Mouse (Mus musculus) gastrocnemius, postnatal 10 days (tissue): ENCODE results near the gene Crcp. TPM values are rescaled to one million over a fixed set of nuclear protein-coding genes. Genes with fewer than 3 reads are reported as not detected.
A peak's percentile ranks its signal among the peaks of the same experiment; 100 is the strongest.

Experiments
- DNase-seq: peaks from one replicate; pipeline ENCODE4 v3.0.0; 2021; ENCODE audit warnings: mixed read lengths
- long read RNA-seq, 2 experiments: library from polyadenylated mRNA; stranded (forward); transcript quantifications; one replicate each; pipeline ENCODE4 v2.0.0; 2021
- total RNA-seq, 2 experiments: library from RNA; stranded (reverse); gene quantifications; 2 replicates each; pipeline ENCODE4 v1.2.3; 2021

Gene Crcp
- total RNA-seq, result 10 to 100 TPM; 14.5 to 16.5 TPM
- long read RNA-seq, experiment 1, transcript Crcp-201 (6 exons, 1,492 nt), result major isoform, 10 of 14 reads
- long read RNA-seq, experiment 1, partial matches to known transcripts, result 0 of 14 reads
- long read RNA-seq, experiment 1, other reads (novel, unspliced or antisense), result 3 of 14 reads
- long read RNA-seq, experiment 2, transcript Crcp-201 (6 exons, 1,492 nt), result major isoform, 18 of 25 reads
- long read RNA-seq, experiment 2, transcript Crcp-202 (6 exons, 669 nt), result minor isoform, 5 of 25 reads
- long read RNA-seq, experiment 2, partial matches to known transcripts, result 0 of 25 reads
- long read RNA-seq, experiment 2, other reads (novel, unspliced or antisense), result 2 of 25 reads

DNA sequence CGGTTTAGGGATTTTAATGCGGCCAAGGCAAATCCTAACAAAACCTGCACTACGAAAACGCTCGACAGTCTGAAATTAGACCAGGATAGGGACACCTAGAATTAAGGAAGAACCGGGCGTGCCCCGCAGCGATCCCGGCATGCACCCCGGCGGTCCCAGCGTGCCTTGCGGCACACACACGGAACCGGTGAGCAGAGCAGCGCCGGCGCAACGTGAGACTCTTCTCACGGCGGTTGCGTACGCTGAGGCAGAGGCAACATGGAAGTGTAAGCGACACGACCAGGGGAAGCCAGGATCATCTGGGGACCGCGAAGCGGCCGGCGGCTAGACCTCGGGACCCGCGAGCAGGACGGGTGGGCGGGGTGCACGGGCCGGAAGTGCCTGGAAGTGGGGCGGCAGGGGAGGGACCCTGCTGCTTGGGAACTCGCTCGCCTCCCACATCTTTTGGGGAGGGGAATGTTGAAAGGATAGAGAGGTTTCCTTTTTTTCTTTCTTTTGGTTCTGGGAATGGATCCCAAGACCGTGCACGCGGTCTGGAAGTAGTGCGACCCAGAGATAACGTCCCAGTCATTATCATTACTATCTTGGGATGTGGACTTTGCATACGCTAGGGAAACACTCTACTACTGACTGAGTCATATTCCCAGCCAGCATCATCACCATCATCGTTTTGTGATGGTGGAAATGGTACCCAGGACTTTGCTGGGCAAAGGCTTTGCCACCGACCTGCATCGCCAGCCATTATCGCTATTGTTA, at the start of gene Crcp, which contains the start of gene Asl:
Gene Crcp, plus strand, starts transcription at position 149 of the 756 bp plus-strand sequence.
Gene Asl, minus strand, starts transcription at position 106 of the 756 bp plus-strand sequence.
- peak; percentile 82 for DNase-seq

- DNase-seq, result no peak
These were observed 48.9 kb upstream of the Crcp start for GRCm38 (mm10) chr5:129980216-129980615.

DNA sequence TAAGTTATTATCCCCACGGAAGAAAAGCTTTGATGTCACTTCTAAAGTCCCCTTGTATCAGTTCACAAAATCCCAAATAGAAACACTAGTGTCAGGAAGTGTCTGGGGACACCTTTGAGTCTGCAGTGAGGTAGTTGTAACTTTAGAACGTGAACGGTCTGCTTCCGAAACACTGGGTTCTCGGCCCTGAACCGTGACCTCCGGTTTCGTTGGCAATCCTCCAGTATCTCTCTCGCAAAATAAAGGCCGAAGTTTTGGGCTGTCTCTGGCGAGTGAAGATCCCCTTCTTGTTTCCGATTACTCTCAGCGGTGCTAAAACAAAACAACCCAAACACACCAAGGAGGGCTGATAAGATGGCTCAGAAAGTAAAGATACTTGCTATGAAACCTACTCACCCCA, 39.7 kb upstream of the Crcp start:
- no peak for DNase-seq

DNA sequence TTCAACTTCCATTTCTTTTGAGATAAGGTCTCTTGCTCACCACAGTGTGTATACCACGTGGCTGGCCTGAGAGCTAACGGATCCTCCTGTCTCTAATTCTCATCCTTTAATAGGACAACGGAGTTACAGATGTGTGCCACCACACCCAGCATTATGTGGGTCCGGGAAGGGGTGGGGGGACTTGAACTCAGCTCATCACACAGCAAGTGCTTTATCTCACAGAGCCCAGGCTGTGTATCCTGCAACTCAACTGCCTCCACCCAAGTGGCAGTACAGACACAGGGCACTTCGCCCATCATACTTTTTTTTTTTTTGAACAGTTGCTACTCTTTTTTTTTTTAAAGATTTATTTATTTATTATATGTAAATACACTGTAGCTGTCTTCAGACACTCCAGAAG, 37.2 kb upstream of the Crcp start:
- DNase-seq, result no peak

GRCm38 (mm10) chr5:129993374-129993773, 35.7 kb upstream of the Crcp start:
- DNase-seq, result no peak

DNA sequence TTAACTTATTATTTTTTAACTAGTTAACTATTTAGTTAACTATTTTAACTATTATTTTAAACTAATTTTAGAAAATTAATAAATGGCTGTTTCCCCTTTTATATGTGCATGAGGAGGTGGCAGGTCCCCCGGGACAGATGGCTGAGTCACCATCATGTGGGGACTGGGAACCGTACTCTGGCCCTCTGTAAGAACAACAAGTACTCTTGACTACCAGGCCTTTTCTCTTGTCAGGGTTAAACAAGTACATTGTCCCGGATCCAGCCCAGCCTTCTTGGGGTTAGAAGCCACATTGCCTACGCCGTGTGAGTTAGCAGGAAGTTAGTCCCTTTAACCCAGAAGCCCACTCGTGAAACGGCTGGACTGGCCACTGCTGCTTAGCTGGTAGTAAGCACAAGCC, 34.1 kb upstream of the Crcp start:
- no peak for DNase-seq

- DNase-seq, result no peak
These were observed 31.4 kb upstream of the Crcp start for GRCm38 (mm10) chr5:129997700-129998099.

DNA sequence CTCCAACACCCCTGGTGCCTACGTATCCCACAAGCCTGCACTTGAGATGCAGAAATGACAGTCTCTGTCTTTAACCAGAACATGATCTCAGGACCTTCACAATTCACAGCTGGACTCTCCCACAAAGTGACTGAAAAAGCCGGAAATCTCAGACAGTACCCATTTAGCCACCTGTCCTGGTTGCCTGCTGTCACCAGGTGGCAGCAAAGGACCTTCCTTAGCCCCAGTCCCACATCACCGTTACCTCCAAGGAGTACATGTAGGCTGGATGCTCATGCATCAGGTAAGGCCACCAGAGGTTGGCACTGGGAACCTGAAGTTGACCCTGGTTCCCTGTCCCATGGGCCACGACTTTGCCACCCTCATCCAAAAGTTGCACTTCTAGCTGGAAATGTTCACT, 30.0 kb upstream of the Crcp start:
- DNase-seq, result peak; percentile 48

GRCm38 (mm10) chr5:130000735-130001134, 28.4 kb upstream of the Crcp start:
- DNase-seq, result no peak

GRCm38 (mm10) chr5:130001356-130001987, 27.6 kb upstream of the Crcp start:
- DNase-seq, result no peak

DNA sequence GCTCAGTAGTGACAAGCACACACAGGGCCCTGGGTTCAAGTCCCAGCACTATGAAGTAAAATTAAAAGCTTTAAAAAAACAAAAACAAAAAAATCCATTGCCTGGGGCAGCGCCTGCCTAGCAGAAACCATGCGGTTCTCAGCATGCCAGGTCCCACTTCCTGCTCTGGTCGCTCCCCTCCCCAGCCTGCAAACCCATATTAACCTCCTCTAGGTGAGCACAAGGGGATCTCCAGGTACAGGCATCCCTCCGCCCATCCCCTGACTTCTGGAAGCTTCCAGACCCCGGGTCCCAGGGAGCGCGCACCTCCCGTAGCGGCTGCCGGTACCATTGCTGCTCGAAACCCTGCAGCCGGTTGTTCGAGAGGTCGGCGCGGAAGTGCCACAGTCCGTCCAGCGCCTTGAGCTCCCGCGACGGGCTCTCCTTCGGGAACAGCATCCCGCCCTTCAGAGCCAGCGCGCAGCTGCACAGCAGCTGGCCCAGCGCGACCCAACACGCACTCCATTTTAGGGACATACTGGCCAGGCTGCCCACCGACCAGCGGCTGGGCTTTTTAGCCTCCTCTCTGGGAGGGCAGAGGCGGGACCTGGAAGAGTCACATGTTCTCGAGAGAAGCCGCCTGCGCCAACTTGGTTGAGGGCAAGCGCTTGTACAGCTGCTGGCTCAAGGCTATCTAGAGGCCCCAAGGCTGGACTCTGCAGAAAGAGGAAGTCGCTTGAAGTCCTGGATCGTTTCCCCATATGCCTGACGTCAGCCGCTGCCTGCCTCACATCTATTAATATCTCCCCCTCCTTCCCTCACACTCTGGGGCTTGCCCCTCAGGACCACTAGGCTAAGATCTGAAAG, 26.6 kb upstream of the Crcp start, which contains the start of gene Gusb:
Gene Gusb, minus strand, starts transcription at position 749 of the 846 bp plus-strand sequence.
- peak; percentile 78 for DNase-seq

DNA sequence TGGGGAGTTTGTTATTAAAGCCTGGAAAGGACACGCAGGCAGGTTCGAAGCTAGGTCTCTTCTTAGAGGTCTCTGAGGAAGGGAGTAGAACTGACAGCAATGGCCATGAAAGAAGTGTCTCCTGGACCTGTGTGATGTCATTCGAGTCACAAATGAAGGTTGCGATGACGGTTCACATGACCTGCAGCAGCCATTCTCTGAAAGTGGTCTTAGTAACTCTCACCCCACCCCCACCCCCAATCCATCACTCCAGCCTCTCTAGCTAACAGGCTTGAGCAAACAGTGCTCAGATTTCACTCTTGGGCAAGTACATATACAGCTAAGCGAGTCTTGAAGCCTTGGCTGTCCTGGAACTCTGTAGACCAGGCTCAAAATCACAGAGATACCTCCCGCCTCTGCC, 25.9 kb upstream of the Crcp start:
- no peak for DNase-seq

DNA sequence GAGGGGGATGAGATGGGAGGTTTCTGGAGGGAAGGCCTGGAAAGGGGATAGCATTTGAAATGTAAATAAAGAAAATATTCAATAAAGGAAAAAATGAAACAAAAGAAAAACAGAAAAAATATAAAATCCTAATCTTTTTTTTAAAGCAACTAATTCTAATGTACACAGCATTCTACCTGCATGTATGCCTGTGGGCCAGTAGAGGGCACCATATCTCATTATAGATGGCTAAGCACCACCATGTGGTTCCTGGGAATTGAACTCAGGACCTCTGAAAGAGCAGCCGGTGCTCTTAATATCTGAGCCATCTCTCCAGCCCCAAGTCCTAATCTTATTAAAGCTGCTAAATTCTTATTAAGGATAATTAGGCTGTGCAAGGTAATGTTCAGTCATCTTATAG, 21.7 kb upstream of the Crcp start:
- no peak for DNase-seq

DNA sequence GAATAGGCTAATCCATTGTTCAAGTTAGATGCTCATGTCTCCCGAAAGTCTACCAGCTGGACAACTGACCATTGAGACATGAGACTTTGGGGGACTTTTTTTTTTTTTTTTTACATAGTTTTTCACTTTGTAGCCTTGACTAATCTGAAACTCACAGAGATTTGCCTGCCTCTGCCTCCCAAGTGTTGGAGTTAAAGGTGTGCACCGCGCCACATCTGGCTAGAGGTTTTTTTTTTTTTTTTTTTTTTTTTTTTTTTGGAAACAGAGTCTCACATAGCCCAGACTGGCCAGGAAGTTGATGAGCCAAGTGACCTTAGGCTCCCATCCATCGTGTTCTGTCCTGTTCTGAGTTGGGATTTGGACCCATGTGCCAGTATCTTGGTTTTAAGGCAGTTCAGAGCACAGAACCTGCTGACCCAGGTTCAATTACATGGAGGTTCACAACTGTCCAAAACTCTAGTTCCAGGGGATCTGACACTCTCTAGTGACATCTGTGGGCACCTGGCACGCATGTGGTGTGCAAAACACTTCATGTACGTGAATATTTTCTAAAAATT, 21.0 kb upstream of the Crcp start:
- no peak for DNase-seq

GRCm38 (mm10) chr5:130009784-130010183, 19.3 kb upstream of the Crcp start:
- DNase-seq, result no peak

- DNase-seq, result no peak
These were observed 18.1 kb upstream of the Crcp start for GRCm38 (mm10) chr5:130010961-130011360.

- no peak for DNase-seq
These were observed 14.0 kb upstream of the Crcp start for GRCm38 (mm10) chr5:130015104-130015503.

DNA sequence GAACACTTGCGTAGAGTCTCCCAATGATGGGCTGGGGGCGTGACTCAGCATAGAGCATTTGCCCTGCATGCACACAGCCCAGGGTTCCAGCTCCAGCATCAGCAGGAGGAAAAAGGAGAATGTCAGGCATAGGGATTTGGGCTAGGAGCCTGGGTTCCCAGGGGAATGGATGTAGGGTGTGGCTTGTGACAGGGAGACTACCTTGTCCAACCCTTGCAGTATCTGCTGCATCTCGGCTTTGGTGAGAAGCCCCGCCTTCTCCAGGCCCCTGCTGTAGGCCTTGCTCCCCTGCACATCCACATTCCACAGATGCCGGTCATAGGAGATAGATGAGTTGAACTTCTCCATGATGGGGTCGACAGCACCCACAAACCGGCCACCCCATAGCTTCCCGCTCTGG, 9.6 kb upstream of the Crcp start:
- DNase-seq, result no peak

GRCm38 (mm10) chr5:130021361-130021966, 7.6 kb upstream of the Crcp start:
- no peak for DNase-seq

- no peak for DNase-seq
These were observed 6.7 kb upstream of the Crcp start for GRCm38 (mm10) chr5:130022366-130022765.

- DNase-seq, result no peak
These were observed 5.9 kb upstream of the Crcp start for GRCm38 (mm10) chr5:130023067-130023766.
